Mouse (Mus musculus): ENCODE measurements around the gene Gm49425.

- TF ChIP-seq CTCF (IDR thresholded peaks at IDR 0.05; ENCODE audit: control insufficient read depth, insufficient read depth, insufficient replicate concordance, low read depth, low read length) (no peak), POLR2A (IDR thresholded peaks at IDR 0.05; ENCODE audit: control insufficient read depth, low read depth, low read length) (no peak)
These were observed 22.9 kb downstream of the Gm49425 start for GRCm38 (mm10) chr15:101494203-101494602.

Data from testis, adult 2 months (tissue).